Mouse (Mus musculus) right cerebral cortex, postnatal 10 days (tissue): Measurements from ENCODE around the gene Ngrn.

ENCODE experiments used
- DNase-seq, 2 experiments: peaks; one replicate each; pipeline ENCODE4 v3.0.0; 2021; ENCODE audit warnings: low spot score in 2 of 2

Gene Ngrn

DNA sequence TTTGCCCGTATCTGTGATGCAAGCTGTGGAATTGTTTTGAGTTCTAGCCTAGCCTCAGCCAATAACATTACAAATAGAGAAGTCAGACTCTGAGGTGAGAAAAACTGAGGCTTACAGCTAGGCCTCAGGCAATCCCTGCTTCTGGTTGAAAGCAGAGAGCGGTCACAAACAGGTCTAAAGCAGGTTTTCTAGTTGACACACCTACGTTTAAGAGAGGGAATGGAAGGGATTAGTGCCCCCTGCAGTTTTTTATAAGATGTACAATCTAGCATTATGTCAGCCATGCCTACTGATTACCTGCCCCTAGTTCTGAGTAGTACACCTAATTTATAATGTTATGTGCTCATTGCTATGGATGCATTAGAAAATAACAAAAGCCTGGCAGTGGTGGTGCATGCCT lies 46.8 kb downstream of the Ngrn start:
- DNase-seq, result no peak

DNA sequence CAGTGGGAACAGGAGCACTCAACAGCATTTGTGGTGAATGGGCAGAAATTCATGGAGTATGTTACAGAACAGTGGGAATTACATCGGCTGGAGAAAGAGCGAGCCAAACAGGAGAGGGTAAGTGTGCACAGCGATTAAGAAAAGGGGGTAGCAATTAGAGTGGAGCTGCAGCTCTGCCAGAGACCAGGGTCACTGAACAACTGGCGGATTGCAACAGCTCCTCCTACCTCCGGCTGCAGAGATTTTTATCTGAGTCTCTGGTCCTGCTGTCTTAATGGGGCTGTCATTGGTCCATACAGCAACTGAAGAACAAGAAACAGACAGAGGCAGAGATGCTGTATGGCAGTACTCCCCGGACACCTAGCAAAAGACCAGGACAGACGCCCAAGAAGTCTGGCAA lies 49.8 kb downstream of the Ngrn start:
- DNase-seq, result no peak
